Mouse (Mus musculus) ES-E14 (cell line): ENCODE measurements around the gene Sh3pxd2a.

Source experiments
- HCFC1 ChIP-seq: IDR thresholded peaks from 2 replicates; pipeline ENCODE4 v1.6.1; 2012; ENCODE audit warnings: low read length, inconsistent platforms, borderline replicate concordance; ENCODE audit not compliant: insufficient read depth
- MAFK ChIP-seq: IDR thresholded peaks from 2 replicates; pipeline ENCODE4 v1.6.1; 2014; ENCODE audit warnings: mild to moderate bottlenecking, low read depth, low read length, inconsistent platforms; ENCODE audit not compliant: insufficient read depth
- ZC3H11A ChIP-seq: IDR thresholded peaks from 2 replicates; pipeline ENCODE4 v1.6.1; 2012; ENCODE audit warnings: low read depth, mild to moderate bottlenecking, inconsistent platforms, low read length, borderline replicate concordance

GRCm38 (mm10) chr19:47245512-47245911 is 218.7 kb downstream of the Sh3pxd2a start:
- no peak for TF ChIP-seq HCFC1
- no peak for TF ChIP-seq ZC3H11A
- TF ChIP-seq MAFK = no peak
